Mouse (Mus musculus) cerebellum, adult 11 months (tissue): ENCODE data around the gene Casz1.

Source experiments
- DNase-seq: peaks from one replicate; pipeline ENCODE4 v3.0.0; 2022

Casz1 gene

DNA sequence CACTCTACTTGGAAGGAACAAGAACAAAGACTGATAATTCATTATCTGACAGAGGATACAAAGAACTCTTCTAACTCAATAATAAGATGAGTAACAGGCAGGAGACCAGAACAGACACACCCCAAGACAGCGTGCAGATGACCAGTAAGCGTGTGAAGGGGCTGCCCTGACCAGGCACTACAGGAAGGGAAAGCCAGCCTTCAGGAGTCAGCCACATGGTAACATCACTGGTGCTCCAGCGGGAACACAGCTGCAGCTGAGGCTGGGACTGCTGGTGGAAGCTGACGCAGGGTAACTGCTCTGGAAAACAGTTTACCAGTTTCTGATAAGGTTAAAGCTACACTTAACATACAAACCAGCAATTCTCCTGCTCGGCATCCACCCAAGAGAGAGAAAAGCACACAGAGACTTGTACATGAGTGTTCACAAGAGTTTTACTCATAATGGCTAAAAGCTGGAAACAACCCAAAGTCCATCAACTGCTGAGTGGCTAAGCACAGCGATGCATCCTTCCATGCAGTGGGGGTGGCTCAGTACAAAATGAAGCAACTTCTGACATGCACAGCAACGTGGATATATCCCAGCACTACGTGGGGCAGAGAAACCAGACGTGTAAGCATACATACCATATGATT is 174.1 kb downstream of the Casz1 start:
- DNase-seq, result no peak

DNA sequence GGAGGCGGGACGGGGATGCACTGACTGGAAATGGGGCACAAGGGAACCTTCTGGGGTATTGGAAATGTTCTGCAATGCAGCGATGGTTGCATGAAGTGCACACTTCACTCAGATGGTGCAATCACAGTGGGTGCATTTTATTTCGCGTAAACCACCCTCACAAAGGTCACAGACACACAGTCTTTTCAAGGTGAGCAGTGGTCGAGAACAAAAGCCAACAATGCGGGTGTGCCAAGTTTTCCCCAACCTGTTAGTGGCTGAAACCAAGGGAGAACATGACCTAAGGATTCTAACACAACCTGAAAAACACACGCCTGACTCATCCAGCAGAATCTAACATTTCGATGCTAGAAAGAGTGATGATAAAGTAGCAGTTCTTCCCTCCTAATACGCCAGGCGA is 174.7 kb downstream of the Casz1 start:
- DNase-seq, result no peak

DNA sequence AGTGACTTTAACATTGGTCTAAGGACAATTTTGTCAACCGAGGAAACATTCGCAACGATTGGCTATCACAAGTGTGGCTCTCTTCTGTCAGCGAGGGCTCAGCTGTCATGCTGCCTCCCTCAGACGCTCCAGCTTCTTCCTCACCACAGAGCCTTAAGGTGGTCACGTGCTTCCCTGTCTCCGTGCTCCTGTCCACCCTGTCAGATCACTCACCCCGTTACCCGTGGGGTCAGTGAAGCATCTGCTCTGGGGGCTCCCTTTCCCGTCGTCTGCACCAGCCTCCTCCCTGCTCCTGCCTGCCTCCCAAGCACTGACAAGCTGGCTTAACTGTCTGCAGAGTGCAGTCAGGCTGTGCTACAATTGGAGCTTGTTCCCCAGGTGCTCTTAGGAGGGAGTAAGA is 175.6 kb downstream of the Casz1 start:
- DNase-seq, result no peak

DNA sequence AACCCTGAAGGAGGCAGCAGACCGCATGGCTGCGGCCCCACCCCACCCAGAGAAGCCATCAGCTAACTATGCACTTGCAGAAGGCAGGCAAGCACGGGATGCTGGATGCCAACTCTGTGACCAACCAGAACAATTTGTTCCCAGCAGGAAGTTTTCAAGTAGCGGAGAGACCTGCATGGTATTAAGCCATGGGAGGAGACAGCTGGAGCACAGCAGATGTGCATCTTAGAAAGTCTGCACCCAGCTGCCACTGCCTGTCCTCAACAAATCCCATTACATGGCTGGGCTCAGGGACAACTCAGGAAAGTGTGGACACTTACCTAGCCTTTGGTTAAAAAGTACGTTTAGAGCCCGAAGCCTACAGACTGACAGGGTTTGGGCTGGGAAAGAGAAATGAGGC is 178.0 kb downstream of the Casz1 start:
- DNase-seq, result no peak

DNA sequence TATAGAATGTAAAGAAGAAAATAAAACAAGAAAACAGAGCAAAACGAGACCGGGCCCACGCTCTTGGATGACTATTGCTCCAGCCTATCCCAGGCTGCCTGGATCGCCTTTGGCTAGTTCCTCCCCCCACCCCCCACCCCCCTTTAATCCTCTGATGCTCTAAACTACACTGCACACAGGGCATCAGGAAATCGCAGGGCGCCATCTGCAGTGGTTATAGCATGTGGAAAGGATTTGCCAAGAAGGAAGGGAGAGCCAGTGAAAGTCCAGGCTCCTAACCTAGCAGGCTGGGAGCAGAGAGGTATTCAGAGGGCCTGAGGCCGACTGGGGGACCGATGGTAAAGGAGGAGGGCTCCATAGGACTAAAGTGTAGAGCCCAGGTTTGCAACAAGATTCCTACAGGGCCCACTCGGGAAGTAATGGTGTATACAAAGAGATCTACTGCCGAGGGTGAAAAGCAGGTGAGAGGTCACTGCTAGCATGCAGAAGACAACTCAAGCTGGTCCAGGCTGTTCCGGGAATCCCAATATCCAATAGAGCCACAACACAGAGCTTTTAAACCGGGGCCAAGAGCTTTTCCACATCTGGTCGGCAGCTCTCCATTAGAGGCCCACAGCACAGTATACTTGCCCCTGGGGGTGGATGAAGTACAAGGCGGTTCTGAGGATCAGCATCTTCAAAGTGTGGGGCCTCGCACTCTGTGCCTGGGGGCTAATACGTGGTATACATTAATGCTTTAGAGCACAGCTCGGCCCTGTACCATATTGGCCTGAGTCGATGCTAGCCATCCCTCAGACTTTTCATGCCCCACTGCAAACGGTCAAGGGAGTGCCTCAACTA is 180.7 kb downstream of the Casz1 start:
- DNase-seq, result no peak

DNA sequence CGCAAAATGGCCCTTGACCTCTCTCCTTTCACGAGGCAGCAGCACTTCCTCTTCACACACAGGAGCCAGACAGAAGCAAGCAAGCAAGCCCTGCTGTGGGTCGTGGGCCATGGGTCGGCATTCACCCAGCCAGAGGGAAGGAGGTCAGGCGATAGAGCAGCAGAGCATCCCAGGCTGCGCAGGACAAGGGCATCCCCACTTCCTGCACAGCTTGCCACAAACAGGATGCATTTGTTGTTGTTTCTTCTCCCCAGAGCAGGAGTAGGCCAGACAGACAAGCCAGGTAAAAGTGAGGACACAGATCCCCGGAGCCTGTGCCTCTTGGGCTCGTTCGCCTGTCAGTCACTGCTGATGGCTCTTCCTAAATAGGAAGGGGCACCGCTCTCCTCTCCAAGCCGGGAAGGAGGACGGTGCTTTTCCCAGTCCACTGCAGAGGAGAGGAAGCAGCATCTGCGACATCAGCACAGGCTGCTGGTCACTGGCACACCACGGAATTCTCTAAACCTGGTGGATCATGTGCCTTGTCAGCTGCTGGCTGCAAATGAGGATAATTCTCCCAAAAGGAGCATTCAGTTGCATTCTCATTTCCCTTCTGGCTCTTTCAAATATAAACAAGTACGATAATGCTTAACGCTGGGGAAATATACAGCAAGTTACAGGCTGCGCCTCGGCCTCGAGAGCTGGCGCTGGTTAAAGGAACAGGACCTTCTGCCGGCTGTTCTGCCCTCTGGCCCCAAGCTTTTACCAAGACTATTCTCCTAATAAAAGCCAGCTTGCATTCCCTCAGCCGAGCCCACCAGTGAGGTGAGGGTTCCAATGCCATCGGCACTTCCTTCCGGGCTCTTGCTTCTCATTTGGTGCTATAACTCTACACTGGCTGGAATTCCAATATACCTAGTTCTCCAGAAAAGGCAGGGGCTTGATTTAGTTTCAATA is 181.6 kb downstream of the Casz1 start:
- DNase-seq, result no peak

DNA sequence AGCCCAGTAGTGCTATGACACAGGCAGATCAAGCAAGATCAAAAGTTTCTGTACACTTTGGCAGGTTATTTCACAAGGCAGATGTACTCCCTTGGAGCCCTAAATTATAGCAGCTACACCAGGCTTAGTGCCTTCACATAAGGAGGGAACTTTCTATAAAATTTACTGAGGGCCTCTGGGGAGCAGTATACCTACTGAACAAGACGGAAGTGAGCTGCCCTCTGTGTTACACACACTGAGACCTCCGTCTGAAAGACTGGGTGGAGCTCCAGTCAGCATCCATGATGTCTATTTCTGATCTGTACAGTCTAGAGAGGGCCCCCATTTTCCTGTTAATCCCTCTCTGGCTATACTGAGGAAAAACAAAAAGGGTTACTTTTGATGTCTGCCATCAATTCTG is 185.8 kb downstream of the Casz1 start:
- DNase-seq, result no peak

DNA sequence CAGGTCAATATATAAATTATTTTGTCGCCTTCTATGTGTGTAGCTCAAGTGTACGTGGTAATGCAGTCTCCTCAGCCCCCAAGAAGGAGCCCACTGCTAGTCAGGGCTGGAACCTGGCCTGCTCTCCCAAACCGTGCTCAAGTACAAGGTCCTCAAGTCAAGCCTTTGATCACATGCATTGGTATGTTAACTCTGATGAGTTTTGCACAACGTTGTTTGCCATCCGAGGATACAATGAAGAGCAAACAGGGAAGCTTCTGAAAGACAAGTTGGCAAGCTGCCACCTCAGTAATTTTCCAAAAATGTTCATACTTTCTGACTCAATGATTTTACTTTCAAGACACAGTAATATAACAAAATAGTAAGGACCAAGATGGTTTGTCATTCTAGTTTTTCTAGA is 189.7 kb downstream of the Casz1 start:
- no peak for DNase-seq

DNA sequence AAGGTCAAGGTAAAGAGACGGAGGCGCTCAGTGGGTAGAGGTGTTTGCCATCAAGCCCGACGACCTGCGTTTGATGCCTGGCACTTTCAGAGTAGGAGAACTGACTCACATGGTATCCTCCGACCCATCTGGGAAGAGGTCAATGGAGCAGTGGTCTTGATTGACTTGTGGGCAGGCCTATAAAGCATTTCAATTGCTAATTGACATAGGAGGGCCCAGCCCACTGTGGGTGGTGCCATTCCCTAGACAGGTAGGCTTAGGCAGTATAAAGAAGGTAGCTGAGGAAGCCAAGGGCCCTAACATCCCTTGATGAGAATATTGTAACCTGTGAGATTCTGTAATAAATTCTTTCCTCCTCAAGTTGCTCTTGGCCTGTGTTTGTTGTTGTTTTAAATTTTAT is 196.5 kb downstream of the Casz1 start:
- no peak for DNase-seq

DNA sequence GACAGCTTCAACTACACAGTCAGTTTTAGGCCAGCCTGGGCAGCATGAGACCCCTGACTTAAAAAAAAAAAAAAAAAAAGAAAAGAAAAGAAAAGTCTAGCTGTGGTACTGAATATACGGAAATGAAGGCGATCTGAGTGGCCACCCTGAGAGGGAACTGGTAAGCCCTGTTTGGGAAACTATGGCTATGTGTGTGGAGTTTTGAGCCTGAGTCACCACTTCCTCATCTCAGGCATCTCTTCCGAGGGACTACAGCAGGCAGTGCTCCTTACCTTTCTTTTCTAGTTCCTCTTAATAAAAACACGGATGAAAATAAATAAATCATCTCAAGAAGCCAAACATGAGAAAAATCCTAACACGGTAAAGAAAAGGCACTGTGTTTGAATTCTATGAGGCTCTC is 197.3 kb downstream of the Casz1 start:
- DNase-seq, result no peak

DNA sequence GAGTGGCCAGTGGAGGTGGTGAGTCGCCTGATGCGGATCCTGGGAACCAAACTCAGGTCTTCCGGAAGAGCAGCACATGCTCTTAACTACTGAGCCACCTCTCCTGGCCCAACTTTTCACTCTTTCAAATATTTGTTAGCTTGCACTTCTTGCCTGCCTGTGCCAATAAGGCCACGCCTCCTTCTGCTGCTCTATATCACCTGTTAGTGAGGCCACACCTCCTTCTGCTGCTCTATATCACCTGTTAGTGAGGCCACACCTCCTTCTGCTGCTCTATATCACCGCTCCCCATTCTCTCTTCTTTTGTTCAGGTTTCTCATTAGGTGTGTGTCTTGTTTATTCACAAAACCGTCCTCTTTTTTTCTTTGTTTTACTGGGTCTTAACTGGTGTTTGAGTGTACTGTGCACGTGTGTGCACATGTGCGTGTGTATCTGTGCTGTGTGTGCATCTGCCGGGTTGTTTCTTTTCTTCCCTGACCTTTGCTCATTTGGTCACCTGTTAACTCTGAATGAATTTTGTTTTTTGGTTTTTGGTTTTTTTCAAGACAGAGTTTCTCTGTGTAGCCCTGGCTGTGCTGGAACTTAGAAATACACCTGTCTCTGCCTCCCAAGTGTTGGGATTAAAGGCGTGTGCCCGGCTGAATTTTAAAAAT is 198.3 kb downstream of the Casz1 start:
- DNase-seq, result no peak
